Mouse (Mus musculus): ENCODE measurements around the gene Ptma. TPM values are rescaled to one million over a fixed set of nuclear protein-coding genes. Genes with fewer than 3 reads are reported as not detected.

Gene Ptma
- polyA plus RNA-seq, 1 experiment: 593 TPM

DNA sequence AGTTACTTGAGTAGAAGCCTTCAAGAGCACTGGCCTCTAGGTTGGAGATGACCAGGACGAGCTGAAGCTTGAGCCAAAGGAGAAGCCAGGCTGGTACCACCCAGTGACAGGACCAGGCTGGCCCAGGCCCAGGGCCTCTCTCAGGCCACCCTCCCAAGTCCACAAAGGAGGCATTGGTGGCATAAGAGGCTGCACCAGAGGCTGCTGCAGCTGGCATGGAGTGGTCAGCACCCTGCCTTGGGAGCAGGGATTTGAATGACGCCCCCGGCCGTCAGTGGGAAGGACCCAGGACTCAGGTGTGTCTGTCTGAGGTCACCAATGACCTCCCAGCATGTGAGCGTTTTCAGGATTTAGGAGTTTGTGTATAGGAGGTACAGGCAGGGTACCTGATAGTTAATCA, 18.7 kb upstream of the Ptma start:
- Histone ChIP-seq H3ac (ENCODE audit: control insufficient read depth, insufficient read length) (no peak overlapping the region), H3K36me3 (ENCODE audit: control insufficient read depth, insufficient read depth) (no peaks in the 10 kb centered on the region), H3K4me3 (no peak overlapping the region), H3K4me2 (ENCODE audit: low read depth) (no peak overlapping the region), H3K27me3 (ENCODE audit: control insufficient read depth, insufficient read depth, insufficient read length) (no peaks in the 10 kb centered on the region), H3K79me2 (ENCODE audit: control insufficient read depth, insufficient read depth) (no peaks in the 10 kb centered on the region)
- TF ChIP-seq MYOD1 (IDR thresholded peaks at IDR 0.05; ENCODE audit: control insufficient read depth in 1 of 3, insufficient read length in 2 of 3, low read depth in 2 of 3) (no peak), REST (IDR thresholded peaks at IDR 0.05; ENCODE audit: insufficient read depth, insufficient read length) (no peak), MYOG (IDR thresholded peaks at IDR 0.05; ENCODE audit: control insufficient read depth in 1 of 3, insufficient read depth in 1 of 3, insufficient read length in 2 of 3, low read depth in 2 of 3) (no peak), TCF3 (IDR thresholded peaks at IDR 0.05; ENCODE audit: insufficient read length, low read depth) (no peak), POLR2AphosphoS2 (IDR thresholded peaks at IDR 0.05; ENCODE audit: insufficient read length, low read depth) (no peak), MAX (IDR thresholded peaks at IDR 0.05; ENCODE audit: low read depth) (no peak), POLR2A (IDR thresholded peaks at IDR 0.05; ENCODE audit: insufficient read length, low read depth) (no peak), TCF12 (IDR thresholded peaks at IDR 0.05; ENCODE audit: insufficient read depth, poor library complexity, severe bottlenecking) (no peak), SRF (IDR thresholded peaks at IDR 0.05; ENCODE audit: control insufficient read depth, insufficient read length, low read depth) (no peak), E2F4 (IDR thresholded peaks at IDR 0.05; ENCODE audit: insufficient read depth) (no peak), CEBPB (IDR thresholded peaks at IDR 0.05; ENCODE audit: insufficient read depth, poor library complexity, severe bottlenecking) (no peak), USF1 (IDR thresholded peaks at IDR 0.05; ENCODE audit: low read depth) (no peak)

DNA sequence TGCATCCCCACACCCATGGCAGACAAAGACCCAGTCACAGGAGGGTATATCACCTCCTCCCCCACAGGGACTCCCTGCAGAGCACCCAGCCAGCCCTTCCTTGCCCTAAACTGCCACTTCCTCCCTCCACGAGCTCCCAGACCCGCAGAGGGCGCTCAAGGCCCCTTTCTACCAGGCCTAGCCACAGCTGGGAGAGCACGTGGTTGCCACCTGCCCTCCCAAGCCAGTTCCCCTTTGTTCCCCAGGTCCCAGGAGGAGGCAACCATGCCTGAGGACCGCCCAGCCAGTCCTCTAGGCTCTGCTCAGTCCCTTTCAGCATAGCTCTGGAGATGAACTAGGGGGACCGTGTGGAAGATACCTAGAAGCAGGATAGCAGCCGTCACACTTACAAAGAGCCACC, 17.1 kb upstream of the Ptma start:
- no peaks in the 10 kb centered on the region for H3K36me3 ChIP-seq (ENCODE audit: control insufficient read depth, insufficient read depth)
- TF ChIP-seq TCF3 (IDR thresholded peaks at IDR 0.05; ENCODE audit: insufficient read length, low read depth): peak; percentile 46
- TF ChIP-seq MYOD1 (IDR thresholded peaks at IDR 0.05; ENCODE audit: control insufficient read depth in 1 of 3, insufficient read length in 2 of 3, low read depth in 2 of 3): peak in 2 of 3 experiments; percentile 91
- TF ChIP-seq POLR2AphosphoS2 (IDR thresholded peaks at IDR 0.05; ENCODE audit: insufficient read length, low read depth): no peak
- TF ChIP-seq MYOG (IDR thresholded peaks at IDR 0.05; ENCODE audit: control insufficient read depth in 1 of 3, insufficient read depth in 1 of 3, insufficient read length in 2 of 3, low read depth in 2 of 3): peak in 2 of 3 experiments; percentile 89 to 94
- peak; percentile 56 for TF ChIP-seq TCF12 (IDR thresholded peaks at IDR 0.05; ENCODE audit: insufficient read depth, poor library complexity, severe bottlenecking)
- peak; percentile 38 for TF ChIP-seq SRF (IDR thresholded peaks at IDR 0.05; ENCODE audit: control insufficient read depth, insufficient read length, low read depth)
- peak; percentile 78 for TF ChIP-seq USF1 (IDR thresholded peaks at IDR 0.05; ENCODE audit: low read depth)
- TF ChIP-seq MAX (IDR thresholded peaks at IDR 0.05; ENCODE audit: low read depth): peak; percentile 36
- TF ChIP-seq POLR2A (IDR thresholded peaks at IDR 0.05; ENCODE audit: insufficient read length, low read depth): no peak
- no peak for TF ChIP-seq E2F4 (IDR thresholded peaks at IDR 0.05; ENCODE audit: insufficient read depth)
- no peak for TF ChIP-seq CEBPB (IDR thresholded peaks at IDR 0.05; ENCODE audit: insufficient read depth, poor library complexity, severe bottlenecking)
- no peak overlapping the region for H3K4me3 ChIP-seq
- no peak overlapping the region for H3ac ChIP-seq (ENCODE audit: control insufficient read depth, insufficient read length)
- no peak overlapping the region for H3K4me2 ChIP-seq (ENCODE audit: low read depth)
- no peaks in the 10 kb centered on the region for H3K79me2 ChIP-seq (ENCODE audit: control insufficient read depth, insufficient read depth)
- no peaks in the 10 kb centered on the region for H3K27me3 ChIP-seq (ENCODE audit: control insufficient read depth, insufficient read depth, insufficient read length)

DNA sequence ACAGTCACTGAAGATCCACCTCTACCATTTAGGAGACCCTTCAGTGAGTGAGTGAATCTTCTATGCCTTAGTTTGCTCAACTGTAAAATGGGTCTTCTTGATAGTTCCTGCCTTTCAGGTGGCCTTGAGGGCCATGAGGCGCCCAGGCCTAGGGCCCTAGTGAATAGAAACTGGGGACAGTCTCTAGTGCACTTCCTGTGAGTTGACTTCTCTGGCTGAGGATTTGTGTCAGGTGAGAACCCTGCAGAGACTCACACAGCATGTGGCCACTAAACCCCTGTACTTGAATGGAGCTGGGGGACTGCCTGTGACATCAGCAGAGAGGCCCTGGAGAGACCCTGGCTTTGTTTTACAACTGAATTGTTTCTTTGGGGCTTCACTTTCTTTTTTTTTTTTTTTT, 16.3 kb upstream of the Ptma start:
- Histone ChIP-seq H3ac (ENCODE audit: control insufficient read depth, insufficient read length) (no peak overlapping the region), H3K79me2 (ENCODE audit: control insufficient read depth, insufficient read depth) (no peaks in the 10 kb centered on the region), H3K4me2 (ENCODE audit: low read depth) (no peak overlapping the region), H3K4me3 (no peak overlapping the region), H3K27me3 (ENCODE audit: control insufficient read depth, insufficient read depth, insufficient read length) (no peaks in the 10 kb centered on the region), H3K36me3 (ENCODE audit: control insufficient read depth, insufficient read depth) (no peaks in the 10 kb centered on the region)
- TF ChIP-seq TCF12 (IDR thresholded peaks at IDR 0.05; ENCODE audit: insufficient read depth, poor library complexity, severe bottlenecking) (no peak), CEBPB (IDR thresholded peaks at IDR 0.05; ENCODE audit: insufficient read depth, poor library complexity, severe bottlenecking) (no peak), MAX (IDR thresholded peaks at IDR 0.05; ENCODE audit: low read depth) (no peak), MYOD1 (IDR thresholded peaks at IDR 0.05; ENCODE audit: control insufficient read depth in 1 of 3, insufficient read length in 2 of 3, low read depth in 2 of 3) (no peak), E2F4 (IDR thresholded peaks at IDR 0.05; ENCODE audit: insufficient read depth) (no peak), POLR2AphosphoS2 (IDR thresholded peaks at IDR 0.05; ENCODE audit: insufficient read length, low read depth) (no peak)

DNA sequence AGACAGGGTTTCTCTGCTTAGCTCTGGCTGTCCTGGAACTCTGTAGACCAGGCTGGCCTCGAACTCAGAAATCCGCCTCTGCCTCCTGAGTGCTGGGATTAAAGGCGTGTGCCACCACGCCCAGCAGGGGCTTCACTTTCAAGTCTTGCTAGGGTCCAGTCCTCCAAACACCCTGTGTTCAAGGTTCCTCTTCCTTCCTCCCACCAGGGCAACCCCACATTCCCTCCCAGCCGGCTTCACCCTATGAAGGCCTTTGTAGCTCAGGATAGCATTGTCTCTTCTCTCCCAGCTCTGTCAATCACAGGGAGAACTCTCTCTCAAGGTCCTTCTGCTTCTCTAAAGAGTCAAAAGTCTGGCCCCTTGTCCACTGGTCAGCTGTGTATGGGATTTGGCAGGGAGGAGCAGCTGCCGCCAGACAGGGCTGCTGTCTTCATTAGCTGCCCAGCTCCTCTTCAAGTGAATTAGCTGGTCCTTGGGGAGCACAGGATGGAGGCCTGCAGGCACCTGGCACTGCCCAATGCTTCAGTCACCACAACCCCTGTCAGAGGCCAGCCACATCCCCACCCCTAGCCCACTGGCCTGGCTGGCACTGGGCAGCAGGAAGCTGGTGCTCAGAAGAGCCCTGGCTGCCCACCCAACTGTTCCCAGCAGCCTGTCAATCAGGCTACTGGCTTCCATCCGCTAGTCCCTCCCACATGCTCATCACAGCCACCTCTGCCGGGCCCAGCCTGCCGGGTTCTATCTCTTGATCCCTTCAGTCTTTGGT, 15.7 kb upstream of the Ptma start:
- no peak overlapping the region for H3K4me3 ChIP-seq
- H3K79me2 ChIP-seq (ENCODE audit: control insufficient read depth, insufficient read depth): no peaks in the 10 kb centered on the region
- H3ac ChIP-seq (ENCODE audit: control insufficient read depth, insufficient read length): no peak overlapping the region
- H3K27me3 ChIP-seq (ENCODE audit: control insufficient read depth, insufficient read depth, insufficient read length): no peaks in the 10 kb centered on the region
- no peak for TF ChIP-seq E2F4 (IDR thresholded peaks at IDR 0.05; ENCODE audit: insufficient read depth)
- TF ChIP-seq TCF12 (IDR thresholded peaks at IDR 0.05; ENCODE audit: insufficient read depth, poor library complexity, severe bottlenecking): no peak
- no peak for TF ChIP-seq POLR2AphosphoS2 (IDR thresholded peaks at IDR 0.05; ENCODE audit: insufficient read length, low read depth)
- no peak for TF ChIP-seq MAX (IDR thresholded peaks at IDR 0.05; ENCODE audit: low read depth)
- no peak for TF ChIP-seq REST (IDR thresholded peaks at IDR 0.05; ENCODE audit: insufficient read depth, insufficient read length)
- no peak for TF ChIP-seq CEBPB (IDR thresholded peaks at IDR 0.05; ENCODE audit: insufficient read depth, poor library complexity, severe bottlenecking)
- TF ChIP-seq POLR2A (IDR thresholded peaks at IDR 0.05; ENCODE audit: insufficient read length, low read depth): no peak
- no peak for TF ChIP-seq USF1 (IDR thresholded peaks at IDR 0.05; ENCODE audit: low read depth)
- no peak for TF ChIP-seq SRF (IDR thresholded peaks at IDR 0.05; ENCODE audit: control insufficient read depth, insufficient read length, low read depth)
- TF ChIP-seq TCF3 (IDR thresholded peaks at IDR 0.05; ENCODE audit: insufficient read length, low read depth): no peak
- peak in 2 of 3 experiments; percentile 63 to 73 for TF ChIP-seq MYOG (IDR thresholded peaks at IDR 0.05; ENCODE audit: control insufficient read depth in 1 of 3, insufficient read depth in 1 of 3, insufficient read length in 2 of 3, low read depth in 2 of 3)
- peak in 2 of 3 experiments; percentile 91 to 93 for TF ChIP-seq MYOD1 (IDR thresholded peaks at IDR 0.05; ENCODE audit: control insufficient read depth in 1 of 3, insufficient read length in 2 of 3, low read depth in 2 of 3)
- H3K36me3 ChIP-seq (ENCODE audit: control insufficient read depth, insufficient read depth): no peaks in the 10 kb centered on the region
- H3K4me2 ChIP-seq (ENCODE audit: low read depth): no peak overlapping the region
